Mouse (Mus musculus) heart, adult 2 months (tissue): Measurements from ENCODE around the gene Gimap3. TPM values are rescaled to one million over a fixed set of nuclear protein-coding genes. Genes with fewer than 3 reads are reported as not detected.

Source experiments
- DNase-seq, 2 experiments: peaks; one replicate each; pipeline ENCODE4 v3.0.0; 2021
- H3K27ac ChIP-seq: fragments of 200-600 bp; 2 replicates; pipeline ENCODE4 v1.8.1; 2022
- H3K27me3 ChIP-seq: fragments of 200-500 bp; 2 replicates; pipeline ENCODE4 v1.6.1; 2012; ENCODE audit warnings: mild to moderate bottlenecking, low read length, inconsistent platforms, mixed read lengths; ENCODE audit not compliant: control insufficient read depth, insufficient read depth
- H3K36me3 ChIP-seq: fragments of 200-500 bp; 2 replicates; pipeline ENCODE4 v1.6.1; 2012; ENCODE audit warnings: low read length, inconsistent platforms; ENCODE audit not compliant: control insufficient read depth, insufficient read depth
- H3K4me1 ChIP-seq: fragments of 200-500 bp; 2 replicates; pipeline ENCODE4 v1.6.1; 2011; ENCODE audit warnings: low read length; ENCODE audit not compliant: control insufficient read depth, insufficient read depth
- H3K4me3 ChIP-seq: fragments of 200-600 bp; 2 replicates; pipeline ENCODE4 v1.8.1; 2022
- H3K79me2 ChIP-seq: fragments of 200-500 bp; replicated peaks from 2 replicates; pipeline ENCODE4 v1.6.1; 2012; ENCODE audit warnings: mild to moderate bottlenecking, inconsistent platforms, low read length, moderate library complexity, mixed read lengths; ENCODE audit not compliant: control insufficient read depth, insufficient read depth
- H3K9ac ChIP-seq: fragments of 200-500 bp; 2 replicates; pipeline ENCODE4 v1.6.1; 2012; ENCODE audit warnings: low read depth, mild to moderate bottlenecking, control low read depth, inconsistent platforms, low read length, mixed read lengths
- CTCF ChIP-seq: fragments of 200-600 bp; IDR thresholded peaks from 2 replicates; pipeline ENCODE4 v1.8.1; 2022; ENCODE audit warnings: antibody characterized with exemption, mild to moderate bottlenecking, moderate library complexity
- EP300 ChIP-seq: fragments of 200-500 bp; IDR thresholded peaks from 2 replicates; pipeline ENCODE4 v1.6.1; 2011; ENCODE audit warnings: low read depth, low read length, control low read depth; ENCODE audit not compliant: insufficient read depth
- POLR2A ChIP-seq: fragments of 200-500 bp; IDR thresholded peaks from 2 replicates; pipeline ENCODE4 v1.6.1; 2011; ENCODE audit warnings: mild to moderate bottlenecking, low read depth, low read length, control low read depth; ENCODE audit not compliant: insufficient read depth
- WGBS: fragments of 180-500 bp; shearing (Covaris S2); methylation state at CpG from one replicate; pipeline ENCODE4 v1.1.7; 2018; 5-methylcytosine and 5-hydroxymethylcytosine counted together
- intact Hi-C: fragments of 180-260 bp; cut with DNase I; formaldehyde crosslinking; loops from one replicate; pipeline ENCODE4 v1.15.1; 2025
- long read RNA-seq: library from polyadenylated mRNA; stranded (forward); transcript quantifications from one replicate; pipeline ENCODE4 v2.0.0, GENCODE M21; 2021
- polyA plus RNA-seq: library from polyadenylated mRNA; depleted of rRNA; stranded (reverse); fragments of >200 nt; gene quantifications from 2 replicates; pipeline ENCODE4 v1.2.3, GENCODE M21; 2012; rRNA removed
- total RNA-seq, 2 experiments: library from RNA; stranded (reverse); gene quantifications; 2 replicates each; pipeline ENCODE4 v1.2.3; 2021

Gene Gimap3
- total RNA-seq (1 to 10 TPM; 1.0 to 1.5 TPM), polyA plus RNA-seq (3.0 and 4.8 TPM in 2 replicates)
- long read RNA-seq, partial matches to known transcripts: 1 of 1 reads
- long read RNA-seq, other reads (novel, unspliced or antisense): 0 of 1 reads

- peak in 1 of 2 experiments; percentile 14 for DNase-seq
- intact Hi-C loops: loop anchor here (5.0 kb wide), 2 partner anchors 233 to 593 kb away; partner anchors contain the start of gene Atp6v0e2
- Histone ChIP-seq H3K27ac (peak within 1 kb of the TSS; percentile 53), H3K27me3 (no peaks in the 10 kb centered on the region), H3K79me2 (no peaks in the 10 kb centered on the region), H3K4me3 (no peak within 1 kb of the TSS), H3K4me1 (no peaks in the 10 kb centered on the region), H3K36me3 (no peaks in the 10 kb centered on the region), H3K9ac (no peak within 1 kb of the TSS)
- TF ChIP-seq CTCF: no peak
- no peak for TF ChIP-seq EP300
- no peak for TF ChIP-seq POLR2A
- 77% methylated on average over 3 of the region's 3 CpGs for WGBS
Measured at GRCm38 (mm10) chr6:48770696-48771095, at the start of gene Gimap3. Gimap3 (minus strand) TSS chr6:48770851.

DNA sequence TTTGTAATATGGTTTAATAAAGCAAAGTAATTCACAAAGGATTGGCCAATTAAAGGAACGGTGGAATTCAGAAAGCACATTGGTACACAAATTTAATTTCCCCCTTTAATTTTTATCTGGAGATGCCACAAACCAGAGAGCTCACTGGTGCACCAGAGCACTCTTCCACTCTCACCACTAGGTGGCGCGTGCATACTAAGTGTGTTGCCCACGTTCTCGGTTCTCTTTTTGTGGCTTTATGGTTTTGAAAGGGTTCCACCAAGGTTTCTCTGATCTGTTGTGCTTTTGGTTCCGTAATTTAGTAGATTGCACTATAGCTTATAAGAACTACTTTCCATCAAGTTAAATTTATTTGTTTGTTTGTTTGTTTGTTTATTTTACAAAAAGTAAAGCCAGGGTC, 47.2 kb upstream of the Gimap3 start:
- Histone ChIP-seq H3K27me3 (no peaks in the 10 kb centered on the region), H3K79me2 (no peaks in the 10 kb centered on the region), H3K27ac (no peak overlapping the region), H3K36me3 (no peaks in the 10 kb centered on the region), H3K4me1 (no peaks in the 10 kb centered on the region), H3K4me3 (no peak overlapping the region), H3K9ac (no peak overlapping the region)
- TF ChIP-seq EP300 (peak; percentile 56; the same call in 1 of the 2 replicates), POLR2A (no peak), CTCF (peak; percentile 98)
- intact Hi-C loops: loop anchor here (1.0 kb wide), 3 partner anchors 20 to 137 kb away; no protein-coding TSS in a partner anchor
- 3% methylated on average over 6 of the region's 6 CpGs for WGBS
- peak; percentile 65 to 67 for DNase-seq

DNA sequence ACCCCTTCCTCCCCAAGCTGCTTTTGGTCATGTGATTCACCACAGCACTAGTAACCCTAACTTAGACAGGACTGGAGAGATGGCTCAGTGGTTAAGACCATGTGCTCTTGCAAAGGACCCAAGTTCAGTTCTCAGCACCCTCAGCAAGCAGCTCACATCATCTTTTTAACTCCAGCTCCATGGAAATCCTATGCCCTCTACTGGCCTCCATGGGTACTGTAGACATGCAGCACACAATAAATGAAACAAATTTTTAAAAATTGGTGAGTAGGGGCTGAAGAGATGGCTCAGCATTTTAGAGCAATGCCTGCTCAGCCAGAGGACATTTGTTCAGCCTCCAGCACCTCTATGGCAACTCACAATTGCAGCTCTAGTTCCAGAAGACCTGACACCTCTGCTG, 44.4 kb upstream of the Gimap3 start:
- no peaks in the 10 kb centered on the region for H3K4me1 ChIP-seq
- no peak for DNase-seq
- no peaks in the 10 kb centered on the region for H3K79me2 ChIP-seq
- no peaks in the 10 kb centered on the region for H3K36me3 ChIP-seq
- TF ChIP-seq POLR2A (no peak), CTCF (peak; percentile 33)
- H3K27me3 ChIP-seq: no peaks in the 10 kb centered on the region
- no peak overlapping the region for H3K9ac ChIP-seq
- intact Hi-C loops: no loop called here
- H3K4me3 ChIP-seq: no peak overlapping the region
- no peak overlapping the region for H3K27ac ChIP-seq

- Histone ChIP-seq H3K79me2 (no peaks in the 10 kb centered on the region), H3K4me3 (no peak overlapping the region), H3K36me3 (no peaks in the 10 kb centered on the region), H3K27ac (no peak overlapping the region), H3K27me3 (no peaks in the 10 kb centered on the region), H3K4me1 (no peaks in the 10 kb centered on the region), H3K9ac (no peak overlapping the region)
- TF ChIP-seq EP300 (no peak), CTCF (no peak), POLR2A (no peak)
- WGBS: 65% methylated on average over 3 of the region's 3 CpGs
- intact Hi-C loops: no loop called here
- no peak for DNase-seq
Measured at GRCm38 (mm10) chr6:48809494-48810219, 39.0 kb upstream of the Gimap3 start.

DNA sequence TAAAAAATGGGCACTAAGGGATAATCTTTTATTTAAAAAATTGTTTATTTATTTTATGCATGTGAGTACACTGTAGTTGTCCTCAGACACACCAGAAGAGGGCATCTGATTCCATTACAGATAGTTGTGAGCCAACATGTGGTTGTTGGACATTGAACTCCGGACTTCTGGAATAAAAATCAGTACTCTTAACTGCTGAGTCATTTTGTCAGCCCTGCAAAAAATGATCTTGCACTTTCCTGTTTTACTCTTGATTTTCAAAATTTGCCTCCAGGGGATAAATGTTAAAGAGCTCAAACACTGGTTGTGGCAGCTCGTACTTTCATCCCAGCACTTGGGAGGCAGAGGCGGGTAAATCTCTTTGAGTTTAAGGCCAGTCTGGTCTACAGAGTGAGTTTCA, 36.1 kb upstream of the Gimap3 start:
- intact Hi-C loops: no loop called here
- TF ChIP-seq POLR2A (no peak), CTCF (no peak), EP300 (no peak)
- H3K4me1 ChIP-seq: no peaks in the 10 kb centered on the region
- H3K36me3 ChIP-seq: no peaks in the 10 kb centered on the region
- H3K27me3 ChIP-seq: no peaks in the 10 kb centered on the region
- H3K9ac ChIP-seq: no peak overlapping the region
- H3K4me3 ChIP-seq: no peak overlapping the region
- H3K27ac ChIP-seq: no peak overlapping the region
- DNase-seq: no peak
- WGBS: 84% methylated on average over 3 of the region's 3 CpGs
- H3K79me2 ChIP-seq: no peaks in the 10 kb centered on the region

- Histone ChIP-seq H3K27me3 (no peaks in the 10 kb centered on the region), H3K36me3 (no peaks in the 10 kb centered on the region), H3K9ac (no peak overlapping the region), H3K4me1 (no peaks in the 10 kb centered on the region), H3K79me2 (no peaks in the 10 kb centered on the region), H3K4me3 (no peak overlapping the region), H3K27ac (no peak overlapping the region)
- TF ChIP-seq EP300: no peak
- TF ChIP-seq POLR2A: no peak
- no peak for DNase-seq
- intact Hi-C loops: no loop called here
- 83% methylated on average over 5 of the region's 5 CpGs for WGBS
Measured at GRCm38 (mm10) chr6:48804346-48804745, 33.7 kb upstream of the Gimap3 start.
